In the genomic region with DNA sequence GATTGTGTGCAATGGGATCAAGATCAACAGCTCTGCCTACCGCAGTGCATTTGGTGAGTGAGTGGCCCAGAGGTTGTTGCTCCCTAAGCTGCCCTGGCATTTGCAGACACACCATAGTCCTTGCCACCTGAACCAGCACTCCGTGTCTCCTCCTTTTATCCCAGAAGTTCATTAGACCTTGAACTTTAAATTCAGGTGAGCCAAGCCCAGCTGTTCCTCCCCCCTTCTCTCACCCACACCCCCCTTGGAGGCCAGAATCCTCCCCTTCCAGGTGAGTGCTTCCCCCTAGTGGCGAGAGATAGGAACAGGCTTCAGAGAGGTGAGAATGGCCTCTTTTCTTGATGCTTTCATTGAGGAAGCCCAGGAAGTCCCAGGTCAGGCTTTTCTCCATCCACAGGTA, we compare ENCODE assay signal across 8 mouse cellular contexts. TPM values are rescaled to one million over a fixed set of nuclear protein-coding genes. Genes with fewer than 3 reads are reported as not detected.
DNase-seq lines count a peak whose midpoint lies in the region; ATAC-seq and TF ChIP-seq lines count a peak whose summit lies in the region.

No protein-coding gene starts in this region.

- TF ChIP-seq CTCF in thymus, adult 2 months (IDR thresholded peaks at IDR 0.05; ENCODE audit: borderline replicate concordance, control insufficient read depth, extremely low read depth, insufficient read depth, low read length, poor library complexity) = peak; percentile 67; the same call in 1 of the 2 replicates

- intact Hi-C loops in left cerebral cortex, postnatal 14 days (cut with DNase I) = no loop called here

- no peak overlapping the region for H3K27ac ChIP-seq in forebrain, embryonic 14.5 days (ENCODE audit: low read depth, low read length)
- no peak overlapping the region for H3K27ac ChIP-seq in forebrain, embryonic 12.5 days
- no peak overlapping the region for H3K27ac ChIP-seq in thymus, adult 2 months (ENCODE audit: control insufficient read depth, insufficient read depth, low read length)

- H3K4me3 ChIP-seq in forebrain, embryonic 14.5 days (ENCODE audit: low read depth, low read length) = no peak overlapping the region
- H3K4me3 ChIP-seq in forebrain, embryonic 12.5 days (replicated peaks) = no peak overlapping the region
- no peak overlapping the region for H3K4me3 ChIP-seq in thymus, adult 2 months (ENCODE audit: control insufficient read depth, insufficient read depth, low read length)

- no peak overlapping the region for H3K4me2 ChIP-seq in forebrain, embryonic 14.5 days (ENCODE audit: low read length)
- no peak overlapping the region for H3K4me2 ChIP-seq in forebrain, embryonic 12.5 days

- H3K27me3 ChIP-seq in forebrain, embryonic 14.5 days (replicated peaks; ENCODE audit: control insufficient read depth, insufficient read depth, low read length) = no peaks in the 10 kb centered on the region
- no peaks in the 10 kb centered on the region; the same call in 1 of the 2 replicates for H3K27me3 ChIP-seq in forebrain, embryonic 12.5 days
- H3K27me3 ChIP-seq in thymus, adult 2 months (ENCODE audit: control insufficient read depth, insufficient read depth, low read length) = no peaks in the 10 kb centered on the region

- TF ChIP-seq POLR2A in thymus, adult 2 months (IDR thresholded peaks at IDR 0.05; ENCODE audit: control insufficient read depth, extremely low read depth, insufficient read depth, low read length, poor library complexity) = no peak

- WGBS in forebrain, embryonic 14.5 days = 44% methylated on average over 3 of the region's 3 CpGs
- WGBS in forebrain, embryonic 12.5 days = 38% methylated on average over 3 of the region's 3 CpGs
- 57% methylated on average over 3 of the region's 3 CpGs for WGBS in thymus, adult 2 months

- H3K9ac ChIP-seq in forebrain, embryonic 14.5 days (ENCODE audit: low read length) = no peak overlapping the region
- H3K9ac ChIP-seq in forebrain, embryonic 12.5 days = no peak overlapping the region

- DNase-seq in forebrain, embryonic 14.5 days (ENCODE audit: low spot score) = peak; percentile 43
- DNase-seq in thymus, adult 2 months = peak; percentile 36
- no peak for DNase-seq in thymus, adult 18-20 months
- DNase-seq in hindlimb bud, embryonic 11.5 days (ENCODE audit: extremely low spot score, low read depth, low spot score) = peak; percentile 10
- DNase-seq in left cerebral cortex, postnatal 14 days (ENCODE audit: low spot score in 2 of 2) = no peak
- DNase-seq in T-cell, adult 2 months (ENCODE audit: low spot score) = no peak

- peaks cover 29% of the 10 kb centered on the region for H3K36me3 ChIP-seq in forebrain, embryonic 14.5 days (ENCODE audit: control insufficient read depth, insufficient read depth, low read length)
- peaks cover 24% of the 10 kb centered on the region for H3K36me3 ChIP-seq in forebrain, embryonic 12.5 days (replicated peaks)
- H3K36me3 ChIP-seq in thymus, adult 2 months (ENCODE audit: control insufficient read depth, insufficient read depth, low read length) = no peaks in the 10 kb centered on the region

- H3K4me1 ChIP-seq in forebrain, embryonic 14.5 days (ENCODE audit: control insufficient read depth, insufficient read depth, low read length) = no peaks in the 10 kb centered on the region
- H3K4me1 ChIP-seq in forebrain, embryonic 12.5 days = no peaks in the 10 kb centered on the region
- no peaks in the 10 kb centered on the region for H3K4me1 ChIP-seq in thymus, adult 2 months (replicated peaks; ENCODE audit: control insufficient read depth, insufficient read depth, low read length)

- H3K9me3 ChIP-seq in forebrain, embryonic 14.5 days (replicated peaks; ENCODE audit: control insufficient read depth, low read length) = no peaks in the 10 kb centered on the region
- no peaks in the 10 kb centered on the region for H3K9me3 ChIP-seq in forebrain, embryonic 12.5 days

- no peak for ATAC-seq in forebrain, embryonic 14.5 days
- no peak for ATAC-seq in forebrain, embryonic 12.5 days (ENCODE audit: low FRiP score)
- peak; percentile 22; the same call in 1 of the 2 replicates for ATAC-seq in monocyte, adult 5-6 weeks (replicated peaks; ENCODE audit: insufficient number of reproducible peaks, low FRiP score, low TSS enrichment, poor library complexity, severe bottlenecking)

RNA-seq across cellular contexts. Expression of a gene that starts 19.3 kb away (rescaled TPM):
- 4.4 and 5.2 TPM in 2 replicates for polyA plus RNA-seq in forebrain, embryonic 14.5 days (2014; fragmentation: Nextera tagmentation; extraction: Ambion mirVana)
- 5.8 and 6.1 TPM in 2 replicates for polyA plus RNA-seq in forebrain, embryonic 12.5 days (2016; fragmentation: Nextera tagmentation; extraction: Ambion mirVana)
- 10.4 and 12.0 TPM in 2 replicates for polyA plus RNA-seq in thymus, adult 2 months (2012; rRNA removed)
- total RNA-seq in monocyte, adult 5-6 weeks (2017) = 8.5 to 18.3 TPM (median 17.4 TPM) in 3 replicates
- 1 to 10 TPM; 5.0 to 8.1 TPM for total RNA-seq in left cerebral cortex, postnatal 14 days (2021)

RNA-seq across cellular contexts. Expression of a gene that starts 39.1 kb away (rescaled TPM):
- 23.7 and 24.6 TPM in 2 replicates for polyA plus RNA-seq in forebrain, embryonic 14.5 days (2014; fragmentation: Nextera tagmentation; extraction: Ambion mirVana)
- polyA plus RNA-seq in forebrain, embryonic 12.5 days (2016; fragmentation: Nextera tagmentation; extraction: Ambion mirVana) = 28.4 and 28.9 TPM in 2 replicates
- polyA plus RNA-seq in thymus, adult 2 months (2012; rRNA removed) = 91.6 and 114 TPM in 2 replicates
- total RNA-seq in monocyte, adult 5-6 weeks (2017) = 6.6 to 14.0 TPM (median 9.7 TPM) in 3 replicates
- total RNA-seq in left cerebral cortex, postnatal 14 days (2021) = 10 to 100 TPM; 27.7 to 27.9 TPM

RNA-seq across cellular contexts. Expression of a gene that starts 49.6 kb away (rescaled TPM):
- 188 and 220 TPM in 2 replicates for polyA plus RNA-seq in forebrain, embryonic 14.5 days (2014; fragmentation: Nextera tagmentation; extraction: Ambion mirVana)
- polyA plus RNA-seq in forebrain, embryonic 12.5 days (2016; fragmentation: Nextera tagmentation; extraction: Ambion mirVana) = 362 and 384 TPM in 2 replicates
- 2.0 and 2.1 TPM in 2 replicates for polyA plus RNA-seq in thymus, adult 2 months (2012; rRNA removed)
- 0.58 TPM in 1 of 3 replicates, not detected in the others for total RNA-seq in monocyte, adult 5-6 weeks (2017)
- total RNA-seq in left cerebral cortex, postnatal 14 days (2021) = 10 to 100 TPM; 36.6 to 40.4 TPM

RNA-seq across cellular contexts. Expression of a gene that starts 54.3 kb away (rescaled TPM):
- polyA plus RNA-seq in forebrain, embryonic 14.5 days (2014; fragmentation: Nextera tagmentation; extraction: Ambion mirVana) = 245 and 253 TPM in 2 replicates
- 216 and 221 TPM in 2 replicates for polyA plus RNA-seq in forebrain, embryonic 12.5 days (2016; fragmentation: Nextera tagmentation; extraction: Ambion mirVana)
- polyA plus RNA-seq in thymus, adult 2 months (2012; rRNA removed) = 71.8 and 74.7 TPM in 2 replicates
- total RNA-seq in monocyte, adult 5-6 weeks (2017) = 189 to 231 TPM (median 229 TPM) in 3 replicates
- 100 to 1,000 TPM; 120 to 127 TPM for total RNA-seq in left cerebral cortex, postnatal 14 days (2021)

Comparison
In these comparisons a context has a peak if more than half of its experiments do, and no peak if none do; other contexts are left out.
1. DNase-seq: peak in forebrain, embryonic 14.5 days (single experiment), thymus, adult 2 months (single experiment) and hindlimb bud, embryonic 11.5 days (single experiment); none in thymus, adult 18-20 months (0 of 2), left cerebral cortex, postnatal 14 days (0 of 2) and T-cell, adult 2 months (single experiment).
2. RNA of a gene that starts 49.6 kb away (polyA plus RNA-seq): 362 to 384 TPM in forebrain, embryonic 12.5 days and 188 to 220 TPM in forebrain, embryonic 14.5 days; 2.0 to 2.1 TPM in thymus, adult 2 months; every median in the first group is over 10 times any median in the second.